Mouse (Mus musculus) retina, adult 2 months (tissue): ENCODE results near the gene Phf23.

Source experiments
- DNase-seq: peaks from one replicate; pipeline ENCODE4 v3.0.0-alpha.2; 2012; ENCODE audit warnings: low read depth, low spot score

Gene Phf23

GRCm38 (mm10) chr11:69970775-69971174 is 24.8 kb upstream of the Phf23 start:
- DNase-seq: no peak

GRCm38 (mm10) chr11:69974907-69975306 is 20.7 kb upstream of the Phf23 start:
- DNase-seq: no peak

GRCm38 (mm10) chr11:69976271-69976670 is 19.3 kb upstream of the Phf23 start:
- DNase-seq: no peak

DNA sequence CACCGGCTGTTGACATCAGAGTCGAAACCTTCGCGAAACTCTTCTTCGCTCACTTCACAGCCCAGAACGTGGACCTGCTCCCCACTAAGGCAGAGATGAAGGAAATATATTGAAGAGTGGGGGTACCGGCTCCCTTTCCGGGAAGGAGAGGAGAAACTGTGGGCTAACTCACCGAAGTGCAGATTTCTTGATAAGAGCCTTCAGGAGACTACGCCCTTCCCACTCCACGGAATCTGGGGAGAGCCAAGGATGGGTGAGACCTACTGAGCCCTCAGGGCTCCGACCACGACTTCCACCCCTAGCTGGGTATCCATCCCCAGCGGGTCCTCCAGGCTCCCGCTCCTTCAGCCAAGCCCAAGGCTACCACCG is 15.8 kb upstream of the Phf23 start:
- DNase-seq: no peak

DNA sequence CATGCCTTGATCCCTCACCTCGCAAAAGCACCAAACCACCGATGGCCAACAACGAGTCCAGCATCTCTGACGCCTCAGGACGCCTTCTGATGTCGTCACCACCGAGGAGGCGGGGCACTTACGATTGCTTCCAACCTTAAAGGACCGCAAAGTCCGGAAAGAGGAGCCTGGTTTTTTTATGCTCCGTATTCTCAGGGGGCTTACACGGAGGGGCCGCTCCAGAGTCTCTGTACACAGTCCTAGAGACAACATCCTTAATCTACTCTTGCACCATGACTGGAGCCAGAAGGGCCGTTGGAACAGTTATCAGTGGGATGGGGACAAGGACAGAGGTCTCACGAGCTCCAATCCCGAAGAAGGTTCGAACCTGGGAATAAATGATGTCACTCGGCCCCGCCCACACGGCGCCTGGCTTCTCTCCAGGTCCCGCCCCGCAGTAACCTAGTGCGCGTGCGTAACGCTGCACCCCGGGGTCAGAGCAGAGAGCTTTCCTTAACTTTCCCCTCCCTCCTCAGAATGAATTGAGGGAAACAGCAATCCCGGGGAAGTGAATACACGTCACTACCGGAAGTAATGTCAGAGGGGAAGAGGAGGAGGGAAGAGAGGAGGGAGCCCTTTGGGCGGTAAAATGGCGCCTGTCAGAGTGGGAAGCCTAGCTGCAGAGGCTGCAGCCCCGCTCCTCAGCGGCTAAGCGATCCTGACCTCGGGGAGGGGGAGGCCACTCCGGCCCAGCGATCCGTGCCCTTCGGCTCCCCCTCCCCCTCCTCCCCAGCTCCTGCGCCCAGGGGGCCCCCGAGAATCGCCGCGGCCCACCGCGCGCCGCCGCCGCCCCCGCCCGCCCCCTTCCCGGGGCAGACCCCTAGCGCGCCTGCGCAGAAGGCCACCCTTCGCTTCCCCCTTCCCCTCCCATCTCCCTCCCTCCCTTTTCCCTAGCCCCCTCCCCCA is 15.1 kb upstream of the Phf23 start:
- peak; percentile 97 for DNase-seq

DNA sequence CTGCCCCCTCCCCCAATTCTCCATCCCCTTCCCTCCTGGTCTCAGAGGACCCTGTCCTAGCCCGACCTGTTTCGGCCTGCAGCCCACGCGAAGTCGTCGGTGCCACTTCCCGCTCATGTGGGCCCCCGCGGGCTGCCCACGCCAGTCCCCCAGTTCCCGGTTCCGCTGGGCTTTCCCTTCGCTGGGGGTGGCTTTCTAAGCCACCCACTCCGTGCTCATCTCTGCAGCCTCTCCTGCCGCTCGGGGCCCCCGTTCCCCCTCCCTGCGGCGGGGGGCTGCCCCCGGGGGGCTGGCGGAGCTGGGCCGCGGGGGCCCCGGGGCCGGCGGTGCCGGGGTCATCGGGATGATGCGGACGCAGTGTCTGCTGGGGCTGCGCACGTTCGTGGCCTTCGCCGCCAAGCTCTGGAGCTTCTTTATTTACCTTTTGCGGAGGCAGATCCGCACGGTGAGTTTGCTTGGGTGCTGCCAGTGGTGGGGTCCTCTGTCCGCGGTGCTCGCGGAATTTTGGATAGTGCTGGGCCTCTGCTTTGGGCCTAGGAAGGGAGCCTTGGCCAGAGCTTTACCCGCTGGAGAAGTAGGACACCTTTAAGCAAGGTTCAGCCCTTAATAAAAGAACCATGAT is 14.3 kb upstream of the Phf23 start, which contains the start of gene Ctdnep1:
Gene Ctdnep1 (plus strand): TSS at position 16 of the 622 bp plus-strand sequence.
- no peak for DNase-seq

GRCm38 (mm10) chr11:69982225-69982624 is 13.4 kb upstream of the Phf23 start, which contains the start of gene Elp5:
Gene Elp5 (minus strand): TSS chr11:69982517.
- DNase-seq: no peak

- no peak for DNase-seq
These were observed 12.7 kb upstream of the Phf23 start for GRCm38 (mm10) chr11:69982877-69983276.

DNA sequence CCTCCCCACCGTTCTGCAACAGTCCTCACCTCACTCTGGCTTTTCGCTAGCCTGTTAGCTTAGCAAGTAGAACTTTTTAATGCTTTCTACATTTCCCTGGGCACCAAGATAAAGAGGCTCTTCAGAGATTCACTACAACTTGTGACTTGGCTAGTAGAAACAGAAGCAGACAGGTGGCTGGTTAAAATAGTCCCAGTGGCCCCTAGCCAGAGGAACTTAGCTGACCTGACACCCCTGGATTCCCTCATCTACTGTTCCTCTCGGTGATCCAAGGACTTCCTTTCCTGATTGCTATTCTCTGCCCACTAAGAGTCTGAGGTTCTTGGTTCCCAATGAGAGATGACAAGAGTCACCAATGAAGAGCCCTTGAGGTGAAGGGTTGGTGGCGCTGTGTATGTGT is 12.2 kb upstream of the Phf23 start:
- DNase-seq: no peak

GRCm38 (mm10) chr11:69984431-69984830 is 11.1 kb upstream of the Phf23 start:
- no peak for DNase-seq

- no peak for DNase-seq
These were observed 5.6 kb upstream of the Phf23 start for GRCm38 (mm10) chr11:69989949-69990348.

DNA sequence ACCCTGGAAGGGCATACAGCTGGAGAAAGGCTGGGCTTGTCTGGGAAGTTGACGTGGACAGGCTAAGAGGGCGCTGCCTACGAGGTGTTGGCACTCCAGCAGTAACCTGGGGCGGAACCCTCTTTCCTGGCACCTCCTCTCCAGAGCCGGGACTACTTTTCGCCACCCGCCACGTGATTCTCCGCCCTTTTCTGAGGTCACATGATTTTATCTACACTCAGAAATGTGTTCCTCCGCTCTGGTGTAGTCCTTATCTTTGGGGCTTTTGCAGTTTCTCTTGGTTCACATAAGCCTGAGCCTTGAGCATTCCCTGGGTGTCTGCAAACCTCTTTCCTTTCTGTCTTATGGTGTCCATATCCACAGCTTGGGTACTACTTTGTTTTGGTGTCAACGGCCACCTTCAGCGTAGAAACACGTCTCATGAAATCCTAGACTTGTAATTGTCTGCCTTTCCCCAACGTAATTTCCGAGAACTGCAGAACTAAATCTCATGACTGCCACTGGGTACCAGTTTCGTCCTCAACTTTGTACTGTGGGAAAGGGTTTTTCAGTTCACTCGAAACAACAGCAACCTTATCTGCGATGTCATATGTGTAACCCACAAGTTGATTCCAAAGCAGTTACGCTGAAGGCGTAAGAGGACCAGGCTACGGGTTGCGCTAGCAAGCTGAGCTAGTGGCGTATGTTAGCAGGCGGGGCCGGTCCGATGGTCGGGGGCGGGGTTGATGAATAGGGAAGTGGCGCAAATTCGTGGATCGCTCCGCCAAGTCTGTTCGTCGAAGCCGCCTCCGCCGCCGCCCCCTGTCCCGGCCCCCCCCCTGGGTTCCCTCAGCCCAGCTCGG is 4.5 kb upstream of the Phf23 start, which contains the start of gene Gabarap:
Gene Gabarap (plus strand): TSS at position 294 of the 842 bp plus-strand sequence.
- DNase-seq: peak; percentile 87

DNA sequence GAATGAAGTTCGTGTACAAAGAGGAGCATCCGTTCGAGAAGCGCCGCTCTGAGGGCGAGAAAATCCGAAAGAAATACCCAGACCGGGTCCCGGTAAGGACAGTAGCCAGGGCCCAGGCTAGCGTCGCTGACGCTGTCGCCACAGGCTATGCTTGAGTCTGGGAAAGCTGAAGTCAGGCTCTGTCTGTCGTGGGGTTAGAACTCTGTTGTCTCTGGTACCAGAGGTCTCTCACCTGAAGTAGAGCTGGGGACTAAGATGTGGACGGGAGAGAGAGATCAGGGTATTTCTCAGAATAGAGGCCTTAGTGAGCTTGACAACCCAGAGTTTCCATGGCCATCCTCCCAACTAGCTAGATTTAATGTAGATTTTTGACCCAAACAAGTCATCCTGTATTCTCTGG is 3.9 kb upstream of the Phf23 start:
- no peak for DNase-seq

DNA sequence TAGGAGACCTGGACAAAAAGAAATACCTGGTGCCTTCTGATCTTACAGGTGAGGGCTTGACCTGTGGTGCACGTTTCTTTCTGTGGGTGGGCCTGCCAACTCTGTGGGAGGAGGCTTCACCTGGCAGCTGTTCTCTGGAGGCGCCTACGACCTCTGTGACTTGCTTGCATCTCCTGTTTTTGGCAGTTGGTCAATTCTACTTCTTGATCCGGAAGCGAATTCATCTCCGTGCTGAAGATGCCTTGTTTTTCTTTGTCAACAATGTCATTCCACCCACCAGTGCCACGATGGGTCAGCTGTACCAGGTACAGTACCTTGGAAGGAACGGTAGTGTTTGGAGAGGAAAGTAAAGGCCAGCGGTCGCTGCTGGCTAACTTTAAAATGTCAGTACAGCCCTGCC is 3.2 kb upstream of the Phf23 start:
- DNase-seq: no peak

- DNase-seq: no peak
These were observed 2.6 kb upstream of the Phf23 start for GRCm38 (mm10) chr11:69992932-69993331.

- DNase-seq: no peak
These were observed 1.0 kb upstream of the Phf23 start for GRCm38 (mm10) chr11:69994401-69995090.

GRCm38 (mm10) chr11:69996161-69997061 is 834 bp downstream of the Phf23 start:
- no peak for DNase-seq

GRCm38 (mm10) chr11:69997070-69997509 is 1.5 kb downstream of the Phf23 start:
- DNase-seq: no peak

GRCm38 (mm10) chr11:69998567-69999491 is 3.3 kb downstream of the Phf23 start:
- no peak for DNase-seq
